Mouse (Mus musculus) cerebellum, adult 11-12 months (tissue): Measurements from ENCODE around the gene Rrp9.

ENCODE experiments used
- DNase-seq: peaks from one replicate; pipeline ENCODE4 v3.0.0; 2022

The Rrp9 gene

GRCm38 (mm10) chr9:106475663-106476001 lies at the start of gene Rrp9:
Gene Rrp9, plus strand, starts transcription at chr9:106475963.
- DNase-seq: peak; percentile 46

- no peak for DNase-seq
Observed at GRCm38 (mm10) chr9:106428719-106429220, 47.0 kb upstream of the Rrp9 start.

DNA sequence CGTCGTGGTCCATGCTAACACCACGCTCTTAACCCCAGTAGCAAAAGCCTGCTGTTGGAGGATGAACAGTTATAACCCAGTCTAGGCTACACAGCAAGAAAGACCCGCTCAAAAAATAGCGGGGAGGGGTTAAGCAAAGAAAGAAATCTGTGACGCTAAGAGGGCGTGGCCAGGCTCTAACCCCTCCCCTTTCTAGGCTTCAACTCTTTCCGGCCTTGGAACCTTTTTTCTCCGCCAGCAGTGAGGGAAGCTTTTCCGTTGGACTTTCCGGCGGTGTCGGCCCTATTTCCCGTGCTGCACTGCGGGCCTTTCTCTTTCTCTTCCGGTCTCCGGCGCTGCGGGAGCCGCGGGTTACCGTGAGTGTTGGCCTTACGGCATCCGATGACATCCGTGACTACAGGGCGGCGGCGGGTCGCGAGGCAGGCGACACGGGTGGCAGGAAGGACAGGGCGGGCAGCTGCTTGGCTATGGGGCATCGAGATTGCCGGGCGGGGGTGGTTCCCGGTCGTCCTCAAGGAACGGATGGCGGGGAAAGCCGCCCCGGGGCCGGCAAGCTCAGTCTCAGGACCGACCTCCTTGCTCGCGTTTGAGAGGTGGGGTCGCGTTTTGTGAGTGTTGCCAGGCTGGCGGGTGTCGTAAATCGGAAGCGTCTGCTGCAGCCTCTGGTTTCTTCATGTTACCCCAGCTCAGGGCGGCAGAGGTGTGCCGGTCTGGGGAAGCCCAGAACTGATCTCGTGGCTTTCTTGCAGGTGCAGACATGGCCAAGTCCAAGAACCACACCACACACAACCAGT lies 46.3 kb upstream of the Rrp9 start, which contains the start of gene Rpl29:
TSS of gene Rpl29 (plus strand) at position 234 of the 794 bp plus-strand sequence.
- DNase-seq: peak; percentile 93

GRCm38 (mm10) chr9:106430015-106430264 lies 45.8 kb upstream of the Rrp9 start:
- DNase-seq: no peak

DNA sequence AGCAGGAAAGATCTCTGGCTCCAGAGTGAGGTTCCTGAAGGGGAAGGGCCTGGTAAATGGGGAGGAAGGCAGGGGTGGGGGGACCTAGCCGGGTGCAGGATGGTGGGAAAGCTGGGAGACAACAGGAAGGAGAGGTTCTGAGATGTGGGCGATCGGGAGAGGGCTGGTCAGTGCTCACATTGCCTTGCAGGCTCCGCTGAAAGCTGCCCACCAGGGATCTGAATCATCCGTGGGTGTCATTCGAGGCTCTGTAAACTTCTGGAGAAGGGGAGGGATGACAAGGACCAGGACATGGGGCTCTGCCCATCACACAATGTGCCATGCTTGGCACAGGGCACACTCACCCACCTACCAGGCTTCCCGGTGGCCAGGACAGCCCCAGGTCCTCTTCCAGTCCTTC lies 42.4 kb upstream of the Rrp9 start:
- no peak for DNase-seq

GRCm38 (mm10) chr9:106436566-106436965 lies 39.2 kb upstream of the Rrp9 start:
- DNase-seq: no peak

- DNase-seq: no peak
Observed at GRCm38 (mm10) chr9:106442680-106443079, 33.1 kb upstream of the Rrp9 start.

DNA sequence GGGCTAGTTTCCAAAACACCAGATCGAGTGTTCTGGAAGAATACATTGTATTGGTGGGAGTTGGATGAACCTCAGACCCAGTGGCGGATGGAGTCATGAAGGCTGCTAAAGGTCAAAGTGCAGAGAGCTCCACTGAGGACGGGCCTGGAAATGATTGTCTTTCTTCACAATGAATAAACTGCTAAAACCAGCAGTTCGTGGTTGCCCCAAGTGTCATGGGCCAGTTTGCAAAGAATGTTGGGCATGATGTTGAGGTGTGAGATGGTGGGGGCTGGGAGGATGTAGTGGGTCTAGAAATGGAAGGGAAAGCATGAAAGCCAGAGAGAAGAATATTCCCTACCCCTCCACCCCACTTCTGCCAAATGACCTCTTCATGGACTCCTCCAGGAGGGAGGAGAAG lies 30.9 kb upstream of the Rrp9 start:
- DNase-seq: peak; percentile 47

GRCm38 (mm10) chr9:106447348-106447747 lies 28.4 kb upstream of the Rrp9 start, which contains the start of the genes Abhd14b and Abhd14a:
Gene Abhd14b, plus strand, starts transcription at chr9:106447459.
Gene Abhd14a, minus strand, starts transcription at chr9:106447678.
- peak; percentile 98 for DNase-seq

GRCm38 (mm10) chr9:106447951-106448350 lies 27.8 kb upstream of the Rrp9 start:
- peak; percentile 81 for DNase-seq

DNA sequence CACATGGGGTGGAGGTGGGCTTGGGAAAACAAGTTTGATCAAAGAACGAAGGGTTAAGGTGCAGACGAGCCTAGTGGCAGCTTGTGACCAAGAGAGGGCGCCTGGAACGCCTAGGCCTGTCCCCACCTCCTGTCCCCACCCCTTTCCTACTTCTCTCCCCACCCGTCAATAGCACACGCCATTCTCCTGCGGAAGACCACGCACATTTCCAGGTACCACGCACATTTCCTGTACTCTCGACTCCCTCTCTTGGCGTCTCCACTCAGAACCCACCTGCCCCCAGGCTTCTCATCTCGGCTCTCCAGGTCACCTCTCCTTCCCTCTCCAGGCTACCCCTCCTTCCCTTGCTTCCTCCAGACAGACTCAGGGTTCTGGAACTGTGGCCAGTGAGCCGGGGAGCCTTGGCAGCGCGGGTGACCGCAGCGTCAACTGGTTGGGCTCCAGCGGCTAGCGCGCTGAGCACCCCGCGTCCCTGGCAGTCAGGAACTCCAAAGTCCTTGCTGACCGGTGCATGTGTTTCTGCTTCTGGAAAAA lies 27.2 kb upstream of the Rrp9 start:
- peak; percentile 87 for DNase-seq

DNA sequence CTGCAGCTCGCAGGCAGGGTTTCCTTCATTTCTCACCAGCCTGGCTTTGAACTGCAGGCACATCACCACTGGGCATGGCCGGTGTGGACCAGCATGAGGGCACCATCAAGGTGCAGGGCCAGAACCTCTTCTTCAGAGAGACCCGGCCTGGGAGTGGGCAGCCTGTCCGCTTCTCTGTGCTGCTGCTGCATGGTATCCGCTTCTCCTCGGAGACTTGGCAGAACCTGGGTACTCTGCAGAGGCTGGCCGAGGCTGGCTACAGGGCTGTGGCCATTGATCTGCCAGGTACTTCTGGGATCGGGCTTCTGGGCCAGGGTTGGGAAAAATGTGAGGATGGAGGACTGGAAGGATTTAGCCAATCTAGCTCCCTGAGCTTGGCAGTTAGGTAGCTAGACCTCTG lies 25.8 kb upstream of the Rrp9 start:
- peak; percentile 68 for DNase-seq

DNA sequence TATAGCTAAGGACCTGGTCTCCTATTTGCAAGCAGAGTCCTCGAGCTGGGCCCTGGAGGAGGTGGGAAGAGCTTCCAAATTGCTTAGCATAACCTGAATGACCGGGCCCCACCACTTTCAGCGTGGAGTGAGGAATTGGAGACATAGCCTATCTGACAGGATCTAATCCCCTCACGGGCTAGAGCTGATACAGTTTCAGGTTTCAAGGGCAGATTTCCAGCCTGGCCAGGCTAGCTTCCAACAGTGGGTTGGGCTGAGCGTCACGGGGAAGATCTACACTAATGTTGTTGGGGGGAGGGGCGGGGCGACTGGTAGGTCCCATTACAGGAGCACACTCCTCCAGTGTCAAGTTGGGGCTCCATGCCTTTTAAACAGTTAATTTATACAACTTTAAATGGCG lies 25.1 kb upstream of the Rrp9 start:
- DNase-seq: peak; percentile 76

- DNase-seq: peak; percentile 68
Observed at GRCm38 (mm10) chr9:106451298-106451697, 24.5 kb upstream of the Rrp9 start.

- DNase-seq: peak; percentile 52
Observed at GRCm38 (mm10) chr9:106451899-106452298, 23.9 kb upstream of the Rrp9 start.

- peak; percentile 63 for DNase-seq
Observed at GRCm38 (mm10) chr9:106452351-106452750, 23.4 kb upstream of the Rrp9 start.

- DNase-seq: peak; percentile 91
Observed at GRCm38 (mm10) chr9:106452821-106453220, 22.9 kb upstream of the Rrp9 start.

DNA sequence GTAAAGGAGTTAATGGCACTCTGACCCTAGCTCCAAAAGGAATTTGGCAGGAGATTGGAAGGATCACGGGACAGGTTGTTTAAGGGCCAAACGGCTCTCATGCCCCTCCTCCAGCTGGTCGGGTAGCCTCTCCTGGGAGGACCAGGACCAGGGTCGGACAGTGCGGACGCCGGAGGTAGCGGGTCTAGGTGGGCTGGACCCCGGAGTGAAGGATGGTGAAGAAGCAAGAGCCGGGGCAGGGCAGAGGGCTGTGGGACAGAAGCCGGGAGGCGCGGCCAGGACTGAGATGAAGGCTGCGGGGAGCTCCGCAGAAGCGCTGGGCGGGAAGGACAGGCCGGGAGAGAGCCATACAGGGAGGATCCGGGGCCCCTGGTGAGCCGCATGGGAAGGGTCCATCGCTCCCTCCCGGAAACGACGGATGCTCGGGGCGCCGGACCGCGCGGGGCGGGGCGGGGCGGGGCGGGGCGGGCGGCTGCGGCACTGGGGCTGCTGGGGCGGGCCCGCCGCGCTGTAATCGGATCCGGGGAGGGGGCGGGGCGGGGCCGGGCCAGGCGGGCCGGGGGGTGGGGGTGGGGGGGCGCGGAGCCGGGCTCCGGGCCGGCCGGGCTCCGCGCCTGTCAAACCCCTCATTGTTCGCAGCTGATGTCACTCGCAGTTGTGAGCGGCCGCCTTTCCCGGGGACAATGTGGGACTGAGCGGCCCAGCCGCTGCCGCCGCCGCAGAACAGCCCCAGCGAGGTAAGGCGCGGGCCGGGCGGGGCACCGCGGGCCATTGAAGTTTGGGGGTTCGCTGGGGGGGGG lies 22.3 kb upstream of the Rrp9 start, which contains the start of gene Pcbp4:
TSS of gene Pcbp4 (plus strand) at position 21 of the 800 bp plus-strand sequence.
- peak; percentile 85 for DNase-seq

DNA sequence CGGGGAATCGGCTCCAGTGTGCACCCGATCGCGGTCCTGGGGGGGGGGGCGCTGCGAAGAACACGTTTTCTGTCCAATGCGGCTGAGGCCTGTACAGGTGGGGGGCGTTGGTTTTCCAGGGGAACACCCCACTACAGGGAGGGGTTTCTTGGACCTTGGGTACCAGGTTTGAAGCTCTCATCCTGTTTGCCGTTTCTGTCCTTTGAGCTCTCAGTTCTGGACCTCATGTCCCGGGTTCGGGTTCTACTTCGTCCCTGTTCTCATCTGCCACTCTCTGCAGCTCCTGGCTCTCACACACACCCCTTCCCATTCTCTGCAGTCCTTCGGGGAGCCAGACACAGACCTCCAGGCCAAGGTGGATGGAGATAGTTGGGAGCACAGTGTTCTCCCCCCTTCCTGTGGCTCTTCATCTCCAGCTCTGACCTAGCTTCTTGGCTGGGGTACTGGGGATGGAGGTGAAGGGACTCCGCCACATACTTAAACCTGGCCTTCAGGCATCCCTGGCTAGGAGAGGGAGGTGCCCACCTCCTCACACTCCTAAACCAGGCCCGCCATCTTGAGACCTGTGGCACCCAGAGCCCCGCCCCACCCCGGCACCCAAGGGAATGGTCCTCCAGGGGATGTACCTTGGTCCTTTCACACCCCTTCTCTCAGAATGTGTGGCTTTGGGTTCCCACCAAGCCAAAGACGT lies 21.5 kb upstream of the Rrp9 start:
- peak; percentile 78 for DNase-seq

GRCm38 (mm10) chr9:106454888-106455681 lies 20.7 kb upstream of the Rrp9 start:
- DNase-seq: peak; percentile 59

GRCm38 (mm10) chr9:106456325-106457162 lies 19.2 kb upstream of the Rrp9 start:
- peak; percentile 74 for DNase-seq
